Mouse (Mus musculus) c-Kit-positive CD71-negative TER-119-negative erythroid progenitor cells, embryonic 14.5 days (primary cell): ENCODE measurements around the gene Myo9b.
A peak's percentile ranks its signal among the peaks of the same experiment; 100 is the strongest.
"Not testable (repeated sequence)": the region's sequence is repeated elsewhere in the genome, so short reads cannot be mapped to it uniquely, and the experiment has no call there.

ENCODE experiments used
- DNase-seq: peaks from one replicate; pipeline ENCODE4 v3.0.0-alpha.2; 2013; ENCODE audit warnings: low read depth

The Myo9b gene

GRCm38 (mm10) chr8:71272286-71273150, at the start of gene Myo9b, which contains the start of gene Haus8:
Myo9b (plus strand) TSS chr8:71272714.
Haus8 (minus strand) TSS chr8:71272934.
- DNase-seq = peak; percentile 96

- peak; percentile 8 for DNase-seq
Observed at GRCm38 (mm10) chr8:71224560-71224959, 48.0 kb upstream of the Myo9b start.

GRCm38 (mm10) chr8:71242757-71243156, 29.8 kb upstream of the Myo9b start:
- no peak for DNase-seq

- DNase-seq = no peak
Observed at GRCm38 (mm10) chr8:71248203-71248602, 24.3 kb upstream of the Myo9b start.

GRCm38 (mm10) chr8:71256545-71257232, 15.8 kb upstream of the Myo9b start:
- no peak for DNase-seq

GRCm38 (mm10) chr8:71261234-71261633, 11.3 kb upstream of the Myo9b start:
- no peak for DNase-seq

- no peak for DNase-seq
Observed at GRCm38 (mm10) chr8:71267690-71268089, 4.8 kb upstream of the Myo9b start.

- not testable (repeated sequence) for DNase-seq
Observed at GRCm38 (mm10) chr8:71268286-71268685, 4.2 kb upstream of the Myo9b start.

GRCm38 (mm10) chr8:71271630-71272029, 884 bp upstream of the Myo9b start:
- DNase-seq = no peak

- DNase-seq = peak; percentile 54
Observed at GRCm38 (mm10) chr8:71273151-71273510, 617 bp downstream of the Myo9b start.

- DNase-seq = no peak
Observed at GRCm38 (mm10) chr8:71274478-71274877, 2.0 kb downstream of the Myo9b start.

GRCm38 (mm10) chr8:71276166-71276565, 3.7 kb downstream of the Myo9b start:
- no peak for DNase-seq

- DNase-seq = not testable (repeated sequence)
Observed at GRCm38 (mm10) chr8:71279409-71279808, 6.9 kb downstream of the Myo9b start.

GRCm38 (mm10) chr8:71281731-71282130, 9.2 kb downstream of the Myo9b start:
- not testable (repeated sequence) for DNase-seq

GRCm38 (mm10) chr8:71282621-71283020, 10.1 kb downstream of the Myo9b start:
- no peak for DNase-seq

GRCm38 (mm10) chr8:71286223-71286622, 13.7 kb downstream of the Myo9b start:
- not testable (repeated sequence) for DNase-seq

GRCm38 (mm10) chr8:71288441-71288949, 16.0 kb downstream of the Myo9b start:
- DNase-seq = no peak

- no peak for DNase-seq
Observed at GRCm38 (mm10) chr8:71289098-71289497, 16.6 kb downstream of the Myo9b start.

- DNase-seq = no peak
Observed at GRCm38 (mm10) chr8:71290211-71290610, 17.7 kb downstream of the Myo9b start.

- no peak for DNase-seq
Observed at GRCm38 (mm10) chr8:71290911-71291310, 18.4 kb downstream of the Myo9b start.

GRCm38 (mm10) chr8:71291351-71291750, 18.8 kb downstream of the Myo9b start:
- DNase-seq = no peak

GRCm38 (mm10) chr8:71293930-71294329, 21.4 kb downstream of the Myo9b start:
- not testable (repeated sequence) for DNase-seq

- no peak for DNase-seq
Observed at GRCm38 (mm10) chr8:71296188-71296621, 23.7 kb downstream of the Myo9b start.
